Mouse (Mus musculus) ovary, postnatal 10 days (tissue): ENCODE measurements around the gene Gm43552.
A peak's percentile ranks its signal among the peaks of the same experiment; 100 is the strongest.

Experiments used
- DNase-seq: peaks from one replicate; pipeline ENCODE4 v3.0.0; 2022; ENCODE audit warnings: low spot score

Gm43552 gene

DNA sequence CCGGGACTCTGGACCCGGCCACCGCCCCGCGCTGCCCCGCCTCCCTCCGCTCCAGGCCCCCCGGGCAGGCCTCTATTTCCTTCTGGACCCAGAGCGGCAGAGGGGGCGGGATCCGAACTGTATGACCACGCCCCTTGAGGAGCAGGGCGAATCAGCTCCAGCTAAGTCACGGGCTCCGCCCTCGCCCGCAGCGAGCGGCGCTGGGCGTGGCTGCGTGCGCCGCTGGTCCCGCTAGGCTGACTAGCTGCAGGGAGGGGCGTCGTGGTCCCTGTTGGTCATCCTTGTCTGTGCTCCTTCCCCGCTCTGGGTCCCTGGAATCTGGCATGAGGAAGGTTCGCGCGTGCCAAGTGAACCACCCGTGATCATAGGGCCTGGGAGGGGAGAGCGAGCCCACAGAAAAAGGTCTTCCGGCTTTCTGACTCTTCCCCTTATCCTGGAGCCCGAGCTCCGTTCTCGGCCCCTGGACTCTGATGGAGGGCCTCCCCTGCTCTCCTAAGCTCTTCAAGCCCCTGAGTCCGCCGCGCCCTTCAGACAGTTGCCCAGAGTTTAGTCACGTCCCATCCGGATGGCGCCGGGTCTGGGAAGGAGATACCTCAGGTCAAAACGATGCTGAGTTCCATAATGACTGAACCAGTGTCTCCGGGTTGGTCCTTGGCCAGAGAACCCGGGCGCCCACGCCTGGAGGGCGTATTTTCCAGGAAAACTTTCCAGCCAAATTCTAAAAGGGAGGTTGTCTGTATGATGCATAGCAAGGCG lies 56.6 kb downstream of the Gm43552 start, which contains the start of gene Ugdh:
Gene Ugdh (minus strand): TSS at position 144 of the 756 bp plus-strand sequence.
- peak; percentile 84 for DNase-seq

DNA sequence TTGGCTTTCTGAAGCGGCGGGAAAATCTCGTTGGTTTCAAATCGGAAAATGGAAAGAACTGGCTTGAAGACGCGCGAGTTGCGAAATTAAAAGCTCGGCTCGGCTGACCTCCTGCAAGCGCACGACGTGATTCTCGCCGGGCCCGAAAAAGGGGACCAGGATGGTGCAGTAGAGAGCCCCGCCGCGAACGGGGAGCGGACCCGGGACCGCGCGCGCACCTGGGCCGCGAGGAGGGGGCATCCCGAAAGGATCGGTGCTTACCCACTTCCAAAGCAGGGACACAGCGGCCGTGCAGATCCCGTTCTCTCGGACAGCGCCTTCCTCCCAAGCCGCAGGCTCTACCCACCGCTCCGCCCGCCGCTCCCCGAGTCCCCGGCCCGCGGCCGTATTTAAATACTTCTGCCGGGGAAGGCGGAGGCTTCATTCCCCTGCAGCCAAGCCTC lies 57.2 kb downstream of the Gm43552 start:
- no peak for DNase-seq

- no peak for DNase-seq
These were observed 57.9 kb downstream of the Gm43552 start for GRCm38 (mm10) chr5:65434471-65435362.

GRCm38 (mm10) chr5:65429441-65429840 lies 63.2 kb downstream of the Gm43552 start:
- no peak for DNase-seq

DNA sequence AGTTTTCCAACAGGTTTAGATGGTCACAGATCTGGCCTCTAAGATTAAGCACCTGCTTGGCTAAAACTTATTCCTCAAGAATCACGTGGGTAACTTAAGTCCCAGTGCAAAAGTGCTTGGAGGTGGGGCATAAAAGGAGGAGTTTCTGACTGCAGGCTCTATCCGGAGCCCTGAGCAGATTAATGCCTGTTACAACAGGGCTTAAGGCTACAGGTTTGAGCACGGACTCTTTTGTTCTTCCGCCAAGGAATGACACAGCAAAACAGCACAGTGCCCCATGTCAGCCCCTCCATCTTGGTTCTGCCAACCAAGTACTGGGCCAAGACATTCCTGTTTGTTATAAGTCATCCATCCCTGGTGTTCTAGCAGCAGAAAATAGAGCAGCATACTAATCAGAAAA lies 64.3 kb downstream of the Gm43552 start:
- no peak for DNase-seq

- no peak for DNase-seq
These were observed 67.4 kb downstream of the Gm43552 start for GRCm38 (mm10) chr5:65425251-65425650.

GRCm38 (mm10) chr5:65424215-65424614 lies 68.4 kb downstream of the Gm43552 start:
- DNase-seq = no peak

DNA sequence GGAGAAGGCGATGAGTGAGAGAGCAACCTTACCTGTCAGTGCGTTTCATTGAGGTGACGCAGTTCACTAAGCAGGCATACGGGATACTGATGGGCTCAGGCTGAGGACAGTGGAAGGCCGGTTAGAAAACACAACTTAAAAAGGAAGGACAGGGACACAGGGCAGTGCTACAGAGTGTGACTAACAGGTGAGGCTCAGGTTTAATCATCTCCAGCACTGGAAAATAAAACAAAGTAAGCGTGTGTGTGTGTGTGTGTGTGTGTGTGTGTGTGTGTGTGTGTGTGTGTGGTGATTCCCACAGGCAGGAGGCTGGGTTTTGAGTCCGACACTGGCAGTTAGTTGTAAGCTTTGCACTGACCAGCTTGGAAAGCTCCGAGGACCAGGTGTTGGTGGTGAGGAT lies 69.8 kb downstream of the Gm43552 start:
- no peak for DNase-seq

DNA sequence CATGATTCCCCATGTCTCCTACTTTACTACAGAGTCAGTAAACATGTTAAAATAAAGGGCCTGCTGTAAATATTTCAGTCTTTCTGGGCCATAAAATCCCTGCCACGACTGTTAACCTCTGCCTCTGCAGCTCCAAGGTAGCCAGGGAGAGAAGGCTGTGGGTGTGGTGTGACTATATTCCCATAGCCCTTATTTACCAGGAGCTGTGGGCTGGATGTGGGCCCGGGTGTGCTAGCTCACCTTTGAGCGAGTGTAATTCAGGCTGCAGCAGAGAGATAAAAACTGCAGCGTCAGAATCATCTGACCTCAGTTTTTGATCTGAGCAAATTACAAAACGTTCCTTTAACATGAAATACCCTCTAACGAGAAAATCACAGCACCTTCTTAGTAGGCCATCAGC lies 71.8 kb downstream of the Gm43552 start:
- DNase-seq = no peak

GRCm38 (mm10) chr5:65419136-65419535 lies 73.5 kb downstream of the Gm43552 start:
- no peak for DNase-seq

DNA sequence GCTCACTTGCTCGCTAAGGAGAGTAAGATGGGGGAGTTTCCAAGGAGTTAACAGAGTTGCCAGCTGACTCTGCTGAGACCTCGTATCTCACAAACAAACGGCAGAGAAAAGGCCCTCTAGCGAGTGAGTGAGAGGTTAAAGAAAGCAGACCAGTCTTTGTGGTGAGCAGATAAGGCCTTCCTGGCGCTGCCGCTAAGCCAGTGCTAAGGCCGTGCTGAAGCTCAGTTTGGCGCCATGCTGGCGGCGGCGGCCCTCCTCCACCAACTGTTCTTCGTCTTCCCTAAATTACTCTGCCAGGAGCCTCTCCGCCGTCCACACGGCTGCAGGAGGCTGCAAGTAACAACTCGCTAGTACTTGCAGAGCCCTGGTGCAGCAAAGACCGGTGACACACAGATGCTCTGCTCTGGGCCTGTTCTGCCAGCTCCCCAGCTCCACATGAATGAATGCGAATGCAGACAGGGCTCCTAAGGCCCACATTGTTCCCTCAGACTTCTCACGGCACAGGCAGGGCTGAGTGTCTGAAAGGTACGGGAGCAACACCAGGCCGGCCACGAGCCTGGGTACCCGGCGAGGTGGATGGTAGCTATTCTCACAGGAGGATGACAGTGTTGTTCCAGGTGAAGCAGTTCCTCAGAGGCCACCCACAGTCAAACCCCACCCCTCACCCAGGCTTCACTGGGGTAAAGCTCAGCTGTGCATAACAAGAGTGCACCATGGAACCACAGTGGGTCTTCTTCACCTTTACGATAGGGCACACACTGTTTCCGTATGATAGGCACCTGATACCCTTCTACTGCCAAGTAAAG lies 76.8 kb downstream of the Gm43552 start:
- no peak for DNase-seq

DNA sequence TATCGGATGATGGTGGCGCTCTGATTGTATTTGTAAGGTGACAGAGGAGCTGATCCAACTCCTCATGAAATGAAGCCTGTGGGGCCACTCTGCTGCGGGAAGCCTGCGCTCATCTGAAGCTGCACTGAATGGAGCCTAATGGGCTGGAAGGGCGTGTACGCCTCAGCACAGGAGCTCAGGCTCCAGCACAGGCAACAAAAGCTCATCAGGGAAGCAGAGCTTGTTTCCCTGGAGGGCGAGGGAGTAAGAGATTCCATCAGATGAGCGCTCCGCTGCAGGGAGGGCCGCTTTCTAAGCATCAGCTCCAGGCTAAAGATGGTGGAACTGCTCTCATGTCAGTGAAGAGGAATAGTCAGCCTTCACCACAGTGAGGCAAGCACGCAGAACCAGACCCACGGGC lies 84.6 kb downstream of the Gm43552 start:
- no peak for DNase-seq

- peak; percentile 61 for DNase-seq
These were observed 91.2 kb downstream of the Gm43552 start for GRCm38 (mm10) chr5:65401251-65401994.

- DNase-seq = no peak
These were observed 98.2 kb downstream of the Gm43552 start for GRCm38 (mm10) chr5:65394425-65394824.

GRCm38 (mm10) chr5:65391753-65392152 lies 100.9 kb downstream of the Gm43552 start:
- DNase-seq = no peak

- peak; percentile 99 for DNase-seq
These were observed 101.7 kb downstream of the Gm43552 start, which contains the start of the genes Rpl9 and Lias for GRCm38 (mm10) chr5:65390648-65391644. Gene Rpl9 (minus strand): TSS chr5:65391444. Gene Lias (plus strand): TSS chr5:65391497.

GRCm38 (mm10) chr5:65387008-65387867 lies 105.4 kb downstream of the Gm43552 start:
- no peak for DNase-seq

DNA sequence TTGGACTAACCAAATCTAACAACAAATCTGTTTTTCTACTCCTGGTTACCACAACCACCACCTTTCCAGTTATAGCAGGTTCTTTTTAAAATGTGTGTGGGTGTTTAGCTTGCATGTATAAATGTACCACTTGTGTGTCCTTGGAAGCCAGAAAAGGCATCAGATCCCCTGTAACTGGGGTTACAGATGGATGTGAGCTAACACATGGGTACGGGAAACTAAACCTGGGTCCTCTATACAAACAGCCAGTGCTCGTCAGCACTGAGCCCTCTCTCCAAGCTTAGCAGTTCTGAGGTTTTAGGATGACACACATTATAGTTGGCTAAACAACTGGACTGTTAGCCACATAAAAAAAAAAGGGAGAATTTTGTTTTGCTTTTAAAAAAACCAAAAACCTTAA lies 106.9 kb downstream of the Gm43552 start:
- no peak for DNase-seq
